Mouse (Mus musculus): ENCODE measurements at regions not wholly inside any gene's neighbourhood (a gene's known extent, or its start where the extent isn't known, plus 50 kb on each side); places are given as distances from the start of the nearest gene placed in this dataset.

DNA sequence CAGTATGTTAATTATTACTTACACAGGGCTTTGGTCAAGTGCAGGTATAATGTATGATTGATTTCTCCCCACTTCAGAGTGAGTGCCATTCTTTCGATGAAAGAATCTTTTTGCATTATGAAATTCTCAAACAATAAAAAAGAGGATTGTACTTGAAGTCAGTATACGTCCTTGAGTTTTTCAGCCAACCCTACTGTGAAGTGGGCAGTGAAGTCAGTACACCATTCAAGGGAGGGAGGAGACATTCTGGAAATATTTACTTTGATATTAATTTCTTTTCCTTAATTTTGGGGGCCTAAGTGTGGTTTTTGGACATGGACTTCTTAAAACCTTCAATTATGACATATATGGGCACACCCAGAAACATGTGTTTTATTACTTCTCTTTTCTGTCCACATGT, 586.2 kb upstream of the Nrsn1 start:
- TF ChIP-seq POLR2A (IDR thresholded peaks at IDR 0.05; ENCODE audit: insufficient read depth, low read depth, low read length) (no peak), CTCF (IDR thresholded peaks at IDR 0.05) (no peak), EP300 (IDR thresholded peaks at IDR 0.05; ENCODE audit: insufficient read depth, low read depth, low read length) (no peak)
